Mouse (Mus musculus) urinary bladder, adult 18-20 months (tissue): Measurements from ENCODE around the gene Ptdss2.
A peak's percentile ranks its signal among the peaks of the same experiment; 100 is the strongest.

ENCODE experiments used
- DNase-seq, 2 experiments: peaks; one replicate each; pipeline ENCODE4 v3.0.0; 2022; ENCODE audit warnings: low spot score in 2 of 2, mixed read lengths in 2 of 2

The Ptdss2 gene

GRCm38 (mm10) chr7:141173323-141173850 lies 51.2 kb downstream of the Ptdss2 start:
- no peak for DNase-seq

GRCm38 (mm10) chr7:141175068-141175467 lies 52.9 kb downstream of the Ptdss2 start:
- DNase-seq: no peak

- peak; percentile 62 to 75 for DNase-seq
These were observed 54.0 kb downstream of the Ptdss2 start for GRCm38 (mm10) chr7:141176173-141176572.

- DNase-seq: no peak
These were observed 66.0 kb downstream of the Ptdss2 start for GRCm38 (mm10) chr7:141188194-141188593.

DNA sequence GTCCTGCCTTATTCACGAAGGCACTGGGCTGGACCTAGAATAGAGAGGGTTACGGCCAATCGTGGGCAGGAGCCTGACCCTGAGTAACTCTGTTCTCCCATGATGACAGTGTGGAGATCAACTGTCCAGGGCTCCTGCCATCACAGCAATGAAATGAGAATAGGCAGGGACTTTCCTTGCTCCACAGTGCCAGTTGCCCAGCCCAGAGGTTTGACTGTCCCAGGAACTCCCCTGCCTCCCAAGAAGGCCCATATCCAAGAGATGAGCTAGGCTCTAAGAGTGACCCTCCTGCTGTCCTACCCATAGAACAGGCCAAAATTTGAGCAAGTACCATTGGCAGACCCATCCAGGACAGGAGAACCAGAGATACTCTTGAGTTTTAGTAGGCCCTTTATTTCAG lies 66.6 kb downstream of the Ptdss2 start:
- DNase-seq: no peak

- DNase-seq: no peak
These were observed 68.0 kb downstream of the Ptdss2 start for GRCm38 (mm10) chr7:141190220-141190619.

- DNase-seq: no peak
These were observed 68.9 kb downstream of the Ptdss2 start for GRCm38 (mm10) chr7:141191036-141191435.

DNA sequence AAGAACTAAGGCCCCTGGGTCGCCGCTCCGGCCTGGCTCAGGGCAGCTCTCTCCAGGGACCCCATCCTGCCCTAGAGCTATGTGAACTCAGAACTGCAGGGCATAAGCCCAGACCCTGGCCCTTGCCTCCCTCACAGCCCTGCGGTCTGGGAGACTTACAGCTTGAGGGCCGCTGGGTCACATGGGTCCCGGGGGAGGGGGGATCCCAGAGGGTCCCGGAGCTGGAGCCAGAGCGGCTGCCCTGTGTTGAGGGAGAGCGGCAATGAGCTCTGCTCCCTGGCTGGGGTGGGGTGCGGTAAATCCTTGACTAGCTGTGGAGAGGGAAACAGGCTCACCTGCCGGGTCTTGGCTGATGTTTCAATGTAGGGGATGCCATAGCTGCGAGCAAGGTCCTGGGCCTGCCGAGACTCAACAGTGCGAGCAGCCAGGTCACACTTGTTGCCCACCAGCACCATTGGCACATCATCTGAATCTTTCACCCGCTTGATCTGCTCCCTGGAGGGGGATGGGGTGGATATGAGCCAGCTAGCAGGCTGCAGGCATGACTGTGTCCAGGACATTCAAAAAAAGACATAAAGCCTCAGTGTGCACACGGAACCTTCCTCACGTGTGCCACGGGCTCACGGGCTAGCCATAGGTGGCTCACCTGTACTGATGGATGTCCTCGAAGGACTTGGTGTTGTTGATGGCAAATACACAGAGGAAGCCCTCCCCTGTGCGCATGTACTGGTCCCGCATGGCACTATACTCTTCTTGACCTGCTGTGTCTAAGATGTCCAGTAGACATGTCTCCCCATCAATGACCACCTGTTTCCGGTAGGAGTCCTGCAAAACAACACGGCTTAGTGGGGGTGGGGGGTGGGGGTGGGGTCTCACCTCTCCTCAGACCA lies 69.9 kb downstream of the Ptdss2 start:
- DNase-seq: no peak

GRCm38 (mm10) chr7:141192776-141193347 lies 70.7 kb downstream of the Ptdss2 start:
- no peak for DNase-seq

DNA sequence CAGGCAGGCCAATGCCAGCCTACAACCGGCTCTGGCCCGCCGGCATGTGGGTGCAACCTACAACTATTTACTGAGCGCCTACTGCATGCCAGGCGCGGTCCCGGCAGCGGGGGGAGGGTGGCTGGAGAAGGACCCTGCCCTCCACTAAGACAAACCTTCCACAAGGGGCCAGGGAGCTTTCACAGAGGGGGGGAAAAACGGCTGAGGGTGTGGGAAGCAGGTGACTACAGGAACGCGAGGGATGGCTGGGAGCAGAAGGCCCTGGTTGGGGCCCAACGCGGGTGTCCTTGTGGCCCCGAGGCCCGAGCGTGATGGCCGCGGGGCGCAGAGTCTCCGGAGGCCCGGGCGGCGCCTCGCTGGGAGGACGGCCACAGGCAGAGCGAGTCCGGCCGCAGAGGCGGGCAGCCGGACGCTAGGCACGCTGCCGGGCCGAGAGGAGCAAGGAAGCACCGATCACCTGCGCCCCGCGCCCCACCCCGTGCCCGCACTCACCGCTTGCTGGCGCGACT lies 71.2 kb downstream of the Ptdss2 start:
- DNase-seq: peak; percentile 84 to 86

GRCm38 (mm10) chr7:141193948-141194347 lies 71.8 kb downstream of the Ptdss2 start, which contains the start of the genes Hras and Lrrc56:
Gene Hras (minus strand): TSS chr7:141194005.
Gene Lrrc56 (plus strand): TSS chr7:141194157.
- peak; percentile 97 to 98 for DNase-seq

GRCm38 (mm10) chr7:141194409-141194808 lies 72.2 kb downstream of the Ptdss2 start:
- no peak for DNase-seq

DNA sequence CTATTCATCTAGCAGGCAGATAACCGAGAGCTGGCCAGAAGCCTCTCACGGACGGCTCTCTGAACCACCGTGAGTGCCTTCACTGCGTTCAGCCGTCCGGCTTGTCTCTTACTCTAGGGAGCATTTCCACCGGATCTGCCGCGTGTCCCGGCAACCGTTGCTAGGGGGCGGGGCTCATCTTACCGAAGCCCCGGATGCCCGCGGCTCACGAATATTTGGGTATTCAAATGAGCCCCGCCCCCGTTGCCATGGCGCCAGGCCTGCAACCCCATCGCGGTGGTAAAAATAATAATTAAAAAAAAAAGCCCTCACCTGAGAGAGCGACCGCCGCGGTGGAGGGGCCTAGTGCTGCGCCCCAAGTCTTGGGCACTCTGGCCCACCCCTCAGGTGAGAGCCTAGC lies 72.6 kb downstream of the Ptdss2 start:
- DNase-seq: peak; percentile 78 to 93

GRCm38 (mm10) chr7:141195754-141196153 lies 73.6 kb downstream of the Ptdss2 start:
- DNase-seq: no peak

DNA sequence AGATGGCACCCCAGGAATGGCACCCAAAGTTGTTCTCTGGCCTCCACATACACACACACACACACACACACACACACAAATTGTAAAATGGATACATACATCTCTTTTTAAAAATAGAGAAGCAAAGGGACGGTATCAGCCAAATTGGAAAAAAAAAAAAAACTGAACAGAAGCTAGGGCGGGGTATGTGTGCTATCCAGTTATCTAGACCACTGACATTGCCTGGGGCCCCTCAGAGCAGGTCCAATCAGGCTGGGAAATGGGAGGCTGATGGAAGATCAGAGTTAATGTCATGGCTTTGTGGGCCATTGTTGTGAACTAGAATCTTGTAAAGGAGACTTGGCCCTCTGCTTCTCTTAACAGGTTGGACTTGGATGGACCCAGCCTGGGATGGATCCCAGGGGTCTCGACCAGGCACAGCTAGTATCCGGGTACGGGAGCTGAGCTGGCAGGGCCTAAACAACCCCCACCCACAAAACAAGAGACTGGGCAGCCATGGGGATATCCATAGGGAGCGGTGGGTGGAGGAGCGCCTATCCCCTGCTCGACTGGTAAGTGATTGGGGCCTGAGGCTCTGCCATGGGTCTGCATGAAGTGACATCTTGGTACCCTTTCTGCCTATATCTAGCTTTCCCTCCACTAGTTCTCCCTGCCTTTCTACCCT lies 74.6 kb downstream of the Ptdss2 start:
- DNase-seq: no peak

DNA sequence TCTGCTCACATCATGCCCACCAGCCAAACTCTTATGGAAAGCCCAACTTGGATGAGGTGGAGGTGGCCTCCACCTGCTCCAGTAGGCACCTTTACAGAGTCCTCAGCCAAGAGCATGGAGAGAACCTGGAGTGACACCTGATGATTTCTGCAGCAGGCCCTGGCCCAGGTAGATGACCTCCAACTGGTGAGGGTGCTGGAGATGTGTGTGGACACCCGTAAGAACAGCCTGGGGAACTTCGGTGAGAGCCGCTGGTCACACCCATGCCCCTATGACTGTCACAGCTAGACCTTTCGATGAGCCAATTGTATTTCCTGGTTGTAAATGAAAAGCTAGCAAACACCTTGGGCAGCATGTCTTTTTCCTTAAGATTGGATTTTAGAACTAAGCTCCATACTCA lies 75.9 kb downstream of the Ptdss2 start:
- no peak for DNase-seq

DNA sequence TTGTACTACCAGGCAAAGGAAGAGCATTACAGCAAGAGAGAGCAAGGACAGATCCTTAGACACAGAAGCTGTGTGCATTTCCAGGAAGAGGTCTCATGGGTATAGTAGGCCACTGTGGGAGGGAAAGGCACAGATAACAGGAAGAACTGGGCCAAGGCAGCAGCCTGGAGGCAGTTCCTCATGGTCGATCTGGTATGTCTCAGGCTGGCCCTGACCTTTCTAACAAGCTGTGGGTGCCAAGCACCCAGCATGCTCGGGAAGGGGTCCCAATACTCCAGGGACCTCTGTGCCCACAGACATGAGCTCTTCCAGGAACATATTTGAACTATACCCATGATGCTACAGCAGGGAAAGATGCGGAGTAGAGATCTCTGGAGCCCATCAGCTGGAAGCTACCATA lies 82.4 kb downstream of the Ptdss2 start:
- DNase-seq: no peak

DNA sequence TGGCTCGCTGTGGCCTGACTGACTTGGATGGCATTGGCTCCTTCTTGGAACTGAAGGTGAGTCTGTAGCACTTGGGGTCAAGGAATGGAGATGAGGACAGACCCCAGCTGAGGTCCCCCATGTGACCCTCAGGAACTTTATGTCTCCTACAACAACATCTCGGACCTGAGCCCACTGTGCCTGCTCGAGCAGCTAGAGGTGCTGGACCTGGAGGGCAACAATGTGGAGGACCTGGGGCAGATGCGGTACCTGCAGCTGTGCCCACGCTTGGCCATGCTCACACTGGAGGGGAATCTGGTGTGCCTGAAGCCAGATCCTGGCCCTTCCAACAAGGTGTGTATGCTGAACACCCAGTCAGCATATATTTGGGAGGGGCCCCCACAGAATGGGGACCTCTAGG lies 83.3 kb downstream of the Ptdss2 start:
- DNase-seq: no peak

DNA sequence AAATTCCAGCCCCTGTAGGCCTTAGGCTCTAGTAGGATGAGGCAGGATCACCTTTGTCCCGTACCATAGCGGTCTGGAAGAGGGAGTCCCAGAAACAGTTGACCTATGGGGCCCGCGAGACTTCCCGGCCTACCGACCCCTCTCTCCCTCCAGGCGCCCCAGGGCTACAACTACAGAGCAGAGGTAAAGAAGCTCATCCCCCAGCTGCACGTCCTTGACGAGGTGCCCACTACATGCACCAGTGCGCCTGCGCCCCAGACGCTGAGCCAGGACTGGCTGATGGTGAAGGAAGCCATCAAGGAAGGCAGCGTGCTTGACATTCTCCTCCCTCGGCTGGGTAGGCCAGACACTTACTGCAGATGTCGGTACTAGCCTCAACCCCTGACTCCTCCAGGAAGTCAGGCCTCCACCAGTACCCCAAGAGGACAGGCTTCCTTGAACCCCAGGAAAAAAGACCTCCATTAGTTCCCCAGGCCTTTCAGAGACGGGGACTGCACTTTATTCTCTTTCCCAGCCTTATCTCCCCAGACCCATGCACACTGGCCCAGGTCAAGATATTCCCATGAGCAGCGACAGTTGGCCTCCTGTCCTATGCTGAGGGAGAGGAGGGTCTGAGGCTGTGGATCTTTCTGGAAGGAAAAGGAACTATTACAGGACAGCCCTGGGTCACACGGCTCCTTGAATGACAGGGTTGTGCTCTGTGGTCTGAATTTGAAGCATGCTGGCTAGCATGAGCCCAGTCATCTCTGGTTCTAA lies 84.2 kb downstream of the Ptdss2 start:
- no peak for DNase-seq
